Mouse (Mus musculus) brain, embryonic 14.5 days (tissue): Measurements from ENCODE around the gene Erp27. TPM values are rescaled to one million over a fixed set of nuclear protein-coding genes. Genes with fewer than 3 reads are reported as not detected.

Experiments
- DNase-seq: peaks from one replicate; pipeline ENCODE4 v3.0.0-alpha.2; 2011; ENCODE audit warnings: low read depth
- CTCF ChIP-seq: fragments of 200-500 bp; IDR thresholded peaks from 2 replicates; pipeline ENCODE4 v1.5.1; 2012; ENCODE audit warnings: inconsistent platforms, mild to moderate bottlenecking, moderate library complexity, borderline replicate concordance; ENCODE audit not compliant: insufficient read depth, insufficient read length; ENCODE audit errors: extremely low read depth
- POLR2A ChIP-seq: fragments of 200-500 bp; IDR thresholded peaks from 2 replicates; pipeline ENCODE4 v1.6.1; 2012; ENCODE audit warnings: mild to moderate bottlenecking, inconsistent platforms, borderline replicate concordance; ENCODE audit not compliant: poor library complexity, insufficient read depth, insufficient read length, severe bottlenecking; ENCODE audit errors: extremely low read depth
- polyA plus RNA-seq: library from polyadenylated mRNA; depleted of rRNA; stranded (reverse); fragments of >200 nt; gene quantifications from 2 replicates; pipeline ENCODE4 v1.2.3, GENCODE M21; 2012

Gene Erp27
- polyA plus RNA-seq, 1 experiment = 0.21 TPM

- DNase-seq = no peak
- no peak for TF ChIP-seq POLR2A
- no peak for TF ChIP-seq CTCF
Measured at GRCm38 (mm10) chr6:136915721-136916395, 6.1 kb downstream of the Erp27 start.

- no peak for TF ChIP-seq POLR2A
- no peak for TF ChIP-seq CTCF
- no peak for DNase-seq
Measured at GRCm38 (mm10) chr6:136914234-136914633, 7.7 kb downstream of the Erp27 start.

GRCm38 (mm10) chr6:136913384-136914126 lies 8.4 kb downstream of the Erp27 start:
- no peak for TF ChIP-seq POLR2A
- TF ChIP-seq CTCF = no peak
- DNase-seq = peak; percentile 66

GRCm38 (mm10) chr6:136912751-136913265 lies 9.2 kb downstream of the Erp27 start:
- no peak for TF ChIP-seq CTCF
- TF ChIP-seq POLR2A = no peak

GRCm38 (mm10) chr6:136910247-136910890 lies 11.6 kb downstream of the Erp27 start:
- peak; percentile 36 for DNase-seq
- no peak for TF ChIP-seq POLR2A
- TF ChIP-seq CTCF = no peak

More at GRCm38 (mm10) chr6:136912751-136913265, 9.2 kb downstream of the Erp27 start:
- DNase-seq = no peak

GRCm38 (mm10) chr6:136906937-136907293 lies 15.1 kb downstream of the Erp27 start:
- DNase-seq = no peak
- no peak for TF ChIP-seq POLR2A
- no peak for TF ChIP-seq CTCF

- no peak for DNase-seq
- no peak for TF ChIP-seq POLR2A
- TF ChIP-seq CTCF = no peak
Measured at GRCm38 (mm10) chr6:136906283-136906936, 15.6 kb downstream of the Erp27 start.

- DNase-seq = no peak
- TF ChIP-seq POLR2A (no peak), CTCF (no peak)
Measured at GRCm38 (mm10) chr6:136903885-136904470, 18.0 kb downstream of the Erp27 start.

- TF ChIP-seq CTCF (no peak), POLR2A (no peak)
- DNase-seq = no peak
Measured at GRCm38 (mm10) chr6:136902527-136902926, 19.5 kb downstream of the Erp27 start.

- TF ChIP-seq POLR2A (no peak), CTCF (no peak)
- no peak for DNase-seq
Measured at GRCm38 (mm10) chr6:136901010-136901409, 21.0 kb downstream of the Erp27 start.
